Mouse (Mus musculus) midbrain, embryonic 12.5 days (tissue): Measurements from ENCODE around the gene Washc1. TPM values are rescaled to one million over a fixed set of nuclear protein-coding genes. Genes with fewer than 3 reads are reported as not detected.
"Not testable (repeated sequence)": the region's sequence is repeated elsewhere in the genome, so short reads cannot be mapped to it uniquely, and the experiment has no call there.

ENCODE experiments used
- ATAC-seq: fragments of 200-750 bp; cut with Nextera tagmentation; 2 replicates; pipeline ENCODE4 v1.8.0; 2017; ENCODE audit warnings: low read depth, moderate TSS enrichment, moderate library complexity; ENCODE audit not compliant: low FRiP score
- H3K27ac ChIP-seq: fragments of 300-500 bp; sonication (generic); replicated peaks from 2 replicates; pipeline ENCODE4 v1.5.1; 2016; ENCODE audit warnings: mild to moderate bottlenecking
- H3K27me3 ChIP-seq: fragments of 300-500 bp; sonication (generic); 2 replicates; pipeline ENCODE4 v1.6.1; 2016; ENCODE audit warnings: mild to moderate bottlenecking
- H3K36me3 ChIP-seq: fragments of 300-500 bp; sonication (generic); 2 replicates; pipeline ENCODE4 v1.6.1; 2016
- H3K4me1 ChIP-seq: fragments of 300-500 bp; sonication (generic); 2 replicates; pipeline ENCODE4 v1.6.1; 2016
- H3K4me2 ChIP-seq: fragments of 300-500 bp; sonication (generic); replicated peaks from 2 replicates; pipeline ENCODE4 v1.6.1; 2016; ENCODE audit warnings: mild to moderate bottlenecking, moderate library complexity
- H3K4me3 ChIP-seq: fragments of 300-500 bp; sonication (generic); 2 replicates; pipeline ENCODE4 v1.5.1; 2016; ENCODE audit warnings: mild to moderate bottlenecking
- H3K9ac ChIP-seq: fragments of 300-500 bp; sonication (generic); replicated peaks from 2 replicates; pipeline ENCODE4 v1.6.1; 2016; ENCODE audit warnings: mild to moderate bottlenecking, moderate library complexity
- H3K9me3 ChIP-seq: fragments of 300-500 bp; sonication (generic); 2 replicates; pipeline ENCODE4 v1.6.1; 2016; ENCODE audit warnings: mild to moderate bottlenecking
- WGBS: fragments of 180-500 bp; shearing (Covaris S2); methylation state at CpG from one replicate; pipeline ENCODE4 v1.1.7; 2016; 5-methylcytosine and 5-hydroxymethylcytosine counted together
- polyA plus RNA-seq: library from polyadenylated mRNA; unstranded; fragments of >200 nt; fragmentation: Nextera tagmentation; extraction: Ambion mirVana; gene quantifications from 2 replicates; pipeline ENCODE4 v1.2.1, GENCODE M21; 2016

The Washc1 gene
- polyA plus RNA-seq, 1 experiment from 2014 or later, result 38.8 TPM

DNA sequence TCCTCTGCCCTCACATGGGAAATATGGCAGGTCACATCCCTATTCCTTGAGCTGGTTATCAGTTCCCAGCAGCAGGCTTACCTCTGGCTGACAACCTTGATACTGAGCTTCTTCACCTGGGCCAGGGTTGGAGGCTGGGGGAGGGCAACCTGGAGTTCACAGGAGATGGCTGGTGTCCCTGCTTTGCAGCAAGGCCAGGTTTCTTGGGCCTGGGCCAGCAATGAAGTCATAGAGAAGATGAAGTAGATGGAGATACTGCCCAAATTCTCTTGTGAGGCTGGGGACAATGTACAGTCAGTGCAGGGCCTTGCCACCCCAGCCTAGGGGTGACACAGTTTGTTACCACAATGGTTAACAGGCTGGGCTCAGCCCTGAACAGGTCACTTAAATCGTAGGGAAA lies 9.4 kb downstream of the Washc1 start:
- H3K27ac ChIP-seq, result no peak overlapping the region
- no peak overlapping the region for H3K4me2 ChIP-seq
- H3K4me3 ChIP-seq, result no peak overlapping the region
- ATAC-seq, result no peak
- H3K4me1 ChIP-seq, result peaks cover 17% of the 10 kb centered on the region
- 79% methylated on average over 1 of the region's 1 CpGs for WGBS
- H3K27me3 ChIP-seq, result no peaks in the 10 kb centered on the region
- H3K9ac ChIP-seq, result no peak overlapping the region
- H3K9me3 ChIP-seq, result no peaks in the 10 kb centered on the region
- peaks cover 47% of the 10 kb centered on the region for H3K36me3 ChIP-seq

DNA sequence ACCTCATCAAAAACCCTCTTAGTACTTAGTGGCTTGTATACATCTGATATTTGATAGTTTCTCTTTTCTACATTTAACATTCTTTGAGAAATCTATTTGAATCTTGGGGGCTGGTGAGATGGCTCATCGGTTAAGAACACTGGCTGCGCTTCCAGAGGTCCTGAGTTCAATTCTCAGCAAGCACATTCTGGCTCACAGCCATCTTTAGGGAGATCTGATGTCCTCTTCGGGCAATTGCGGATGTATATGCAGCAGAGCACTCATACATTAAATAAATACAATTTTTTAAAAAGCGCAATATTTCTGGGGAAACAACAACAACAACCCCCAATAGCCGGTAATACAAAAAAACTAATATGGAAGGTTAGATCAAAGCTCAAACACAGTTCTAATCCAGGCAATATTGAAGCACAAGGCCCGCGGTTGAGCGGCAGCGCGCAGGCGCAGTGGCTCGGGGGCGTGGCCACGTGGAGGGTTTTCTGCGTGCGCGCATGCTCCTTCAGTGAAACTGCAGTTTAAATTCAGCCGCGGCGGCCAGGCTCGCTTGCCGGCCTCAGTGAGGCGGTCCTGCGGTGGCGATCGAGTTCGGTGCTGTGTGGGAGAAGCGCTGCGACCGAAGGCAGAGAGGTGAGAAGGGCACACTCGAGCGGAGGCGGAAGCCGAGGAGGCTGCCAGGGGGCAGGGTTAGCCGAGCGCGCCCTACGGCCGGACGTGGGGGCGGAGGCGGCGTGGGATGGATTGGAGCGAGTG lies 11.9 kb downstream of the Washc1 start, which contains the start of gene Ddx11:
Gene Ddx11, plus strand, starts transcription at position 455 of the 750 bp plus-strand sequence.
- Histone ChIP-seq H3K4me2 (peak within 1 kb of the TSS; percentile 66), H3K27me3 (no peaks in the 10 kb centered on the region), H3K4me1 (peaks cover 17% of the 10 kb centered on the region), H3K9ac (peak within 1 kb of the TSS; percentile 63), H3K9me3 (no peaks in the 10 kb centered on the region), H3K27ac (peak within 1 kb of the TSS; percentile 68), H3K4me3 (peak within 1 kb of the TSS; percentile 68), H3K36me3 (peaks cover 42% of the 10 kb centered on the region)
- ATAC-seq, result peak; percentile 87
- WGBS, result 7% methylated on average over 45 of the region's 45 CpGs

GRCm38 (mm10) chr17:66123816-66124610 lies 12.7 kb downstream of the Washc1 start:
- peak overlapping the region; percentile 66 for H3K4me2 ChIP-seq
- H3K9ac ChIP-seq, result peak overlapping the region; percentile 63
- H3K36me3 ChIP-seq, result peaks cover 41% of the 10 kb centered on the region
- H3K27ac ChIP-seq, result peak overlapping the region; percentile 68
- 1% methylated on average over 20 of the region's 20 CpGs for WGBS
- peaks cover 17% of the 10 kb centered on the region for H3K4me1 ChIP-seq
- peak overlapping the region; percentile 68 for H3K4me3 ChIP-seq
- no peaks in the 10 kb centered on the region for H3K27me3 ChIP-seq
- ATAC-seq, result peak; percentile 21; the same call in 1 of the 2 replicates
- H3K9me3 ChIP-seq, result no peaks in the 10 kb centered on the region

DNA sequence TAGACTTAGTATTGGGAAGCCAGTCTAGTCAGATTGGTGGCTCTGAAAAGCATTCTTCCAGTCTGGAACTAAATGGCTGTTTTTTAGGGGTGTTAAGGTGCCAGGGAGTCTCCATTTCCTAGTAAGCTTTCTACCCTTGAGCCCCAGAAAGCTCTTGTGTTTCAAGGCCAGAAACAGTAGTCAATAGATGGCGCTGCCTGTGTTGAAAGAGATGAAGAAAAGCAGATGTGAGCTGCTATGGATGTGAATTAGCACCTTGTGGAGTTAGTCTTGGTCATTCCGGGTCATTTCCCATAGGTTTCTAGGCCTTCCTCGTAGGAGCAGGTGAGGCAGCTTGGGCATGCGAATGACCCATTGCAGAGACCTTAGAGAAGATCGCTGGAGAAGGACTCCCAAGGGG lies 13.9 kb downstream of the Washc1 start:
- Histone ChIP-seq H3K27ac (no peak overlapping the region), H3K9ac (no peak overlapping the region), H3K4me3 (no peak overlapping the region), H3K4me2 (0 out of 2 replicates have a peak overlapping the region, but pooled peaks have one; percentile 66), H3K27me3 (no peaks in the 10 kb centered on the region), H3K4me1 (peaks cover 17% of the 10 kb centered on the region), H3K36me3 (peaks cover 36% of the 10 kb centered on the region), H3K9me3 (no peaks in the 10 kb centered on the region)
- WGBS, result 72% methylated on average over 5 of the region's 5 CpGs
- ATAC-seq, result no peak

- 88% methylated on average over 9 of the region's 9 CpGs for WGBS
- peaks cover 76% of the 10 kb centered on the region for H3K36me3 ChIP-seq
Observed at GRCm38 (mm10) chr17:66130371-66130770, 19.0 kb downstream of the Washc1 start.

DNA sequence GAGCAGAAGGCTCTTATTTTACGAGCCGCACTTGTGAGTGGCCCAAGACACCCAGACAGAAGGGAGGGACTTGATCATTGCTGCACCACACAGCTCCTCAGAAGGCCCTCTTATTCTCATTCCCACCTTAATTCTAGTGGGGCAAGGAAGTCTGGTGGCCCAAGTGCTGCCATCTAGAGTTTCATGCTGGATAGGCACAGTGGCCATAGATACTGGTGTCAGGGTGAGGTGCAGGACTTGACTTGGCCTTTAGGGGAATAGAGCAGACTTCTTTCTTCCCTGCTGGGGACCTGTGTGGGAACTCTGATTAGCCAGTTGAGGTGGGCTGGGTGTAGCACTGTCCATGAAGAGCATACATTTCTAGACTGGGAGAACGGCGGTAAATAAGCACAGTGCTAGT lies 19.9 kb downstream of the Washc1 start:
- Histone ChIP-seq H3K27ac (no peak overlapping the region), H3K4me2 (no peak overlapping the region), H3K9ac (no peak overlapping the region), H3K4me3 (no peak overlapping the region), H3K27me3 (no peaks in the 10 kb centered on the region), H3K36me3 (peaks cover 82% of the 10 kb centered on the region), H3K4me1 (no peaks in the 10 kb centered on the region), H3K9me3 (no peaks in the 10 kb centered on the region)
- WGBS, result 98% methylated on average over 4 of the region's 4 CpGs
- ATAC-seq, result no peak

More at GRCm38 (mm10) chr17:66130371-66130770, 19.0 kb downstream of the Washc1 start:
- Histone ChIP-seq H3K4me3 (no peak overlapping the region), H3K4me2 (no peak overlapping the region), H3K9ac (no peak overlapping the region), H3K9me3 (no peaks in the 10 kb centered on the region), H3K27me3 (no peaks in the 10 kb centered on the region), H3K4me1 (0 out of 2 replicates have a peak, but pooled peaks cover 2% of the 10 kb centered on the region), H3K27ac (no peak overlapping the region)
- no peak for ATAC-seq

GRCm38 (mm10) chr17:66152706-66153662 lies 41.6 kb downstream of the Washc1 start:
- not testable (repeated sequence) for H3K27me3 ChIP-seq, H3K4me3 ChIP-seq, H3K4me2 ChIP-seq, H3K27ac ChIP-seq, H3K4me1 ChIP-seq, H3K9ac ChIP-seq, H3K9me3 ChIP-seq
- WGBS, result 80% methylated on average over 5 of the region's 8 CpGs
- ATAC-seq, result peak; percentile 62; the same call in 1 of the 2 replicates
- H3K36me3 ChIP-seq, result peaks cover 43% of the 10 kb centered on the region

- not testable (repeated sequence) for H3K27ac ChIP-seq, H3K4me2 ChIP-seq
- ATAC-seq, result 0 out of 2 replicates have a peak, but pooled peaks have one; percentile 38
Observed at GRCm38 (mm10) chr17:66153735-66154423, 42.5 kb downstream of the Washc1 start.

DNA sequence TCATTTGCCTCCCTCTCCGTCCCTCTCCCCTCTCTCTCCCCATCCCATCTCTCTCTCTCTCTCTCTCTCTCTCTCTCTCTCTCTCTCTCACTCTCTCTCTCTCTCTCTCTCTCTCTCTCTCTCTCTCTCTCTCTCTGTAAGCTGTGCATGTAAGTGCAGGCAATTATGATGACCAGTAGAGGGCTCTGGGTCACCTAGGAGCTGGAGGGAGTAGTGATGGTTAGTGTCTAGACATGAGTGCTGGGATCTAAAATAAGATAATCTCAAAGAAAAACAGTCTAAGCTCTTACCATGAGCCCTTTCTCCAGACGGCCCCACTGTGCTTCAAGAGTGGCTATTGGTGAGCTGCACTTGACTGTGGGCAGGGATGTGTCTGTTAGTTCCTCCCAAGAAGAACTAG lies 43.5 kb downstream of the Washc1 start:
- Histone ChIP-seq H3K4me3 (no peak overlapping the region), H3K9me3 (no peaks in the 10 kb centered on the region), H3K4me2 (no peak overlapping the region), H3K36me3 (peaks cover 24% of the 10 kb centered on the region), H3K4me1 (no peaks in the 10 kb centered on the region), H3K27ac (no peak overlapping the region), H3K27me3 (no peaks in the 10 kb centered on the region), H3K9ac (no peak overlapping the region)
- WGBS, result 80% methylated on average over 2 of the region's 2 CpGs
- ATAC-seq, result no peak

More at GRCm38 (mm10) chr17:66153735-66154423, 42.5 kb downstream of the Washc1 start:
- WGBS, result 93% methylated on average over 4 of the region's 4 CpGs
- H3K9ac ChIP-seq, H3K27me3 ChIP-seq, H3K4me1 ChIP-seq, H3K9me3 ChIP-seq, H3K4me3 ChIP-seq: not testable (repeated sequence)
- peaks cover 34% of the 10 kb centered on the region for H3K36me3 ChIP-seq

- peaks cover 10% of the 10 kb centered on the region; the same call in 1 of the 2 replicates for H3K9me3 ChIP-seq
- no peaks in the 10 kb centered on the region for H3K4me1 ChIP-seq
- no peaks in the 10 kb centered on the region for H3K36me3 ChIP-seq
- H3K9ac ChIP-seq, result no peak overlapping the region
- H3K27me3 ChIP-seq, result no peaks in the 10 kb centered on the region
- WGBS, result 94% methylated on average over 5 of the region's 5 CpGs
- H3K4me3 ChIP-seq, result no peak overlapping the region
- H3K27ac ChIP-seq, result no peak overlapping the region
- H3K4me2 ChIP-seq, result no peak overlapping the region
- no peak for ATAC-seq
Observed at GRCm38 (mm10) chr17:66158271-66158670, 46.9 kb downstream of the Washc1 start.

- H3K36me3 ChIP-seq, ATAC-seq, H3K9ac ChIP-seq, H3K4me3 ChIP-seq, H3K27ac ChIP-seq, H3K4me2 ChIP-seq, H3K27me3 ChIP-seq, H3K4me1 ChIP-seq: not testable (repeated sequence)
- H3K9me3 ChIP-seq, result peaks cover 12% of the 10 kb centered on the region; the same call in 1 of the 2 replicates
- WGBS, result 98% methylated on average over 5 of the region's 5 CpGs
Observed at GRCm38 (mm10) chr17:66167141-66167540, 55.8 kb downstream of the Washc1 start.
